Mouse (Mus musculus): ENCODE measurements around the gene Flad1. TPM values are rescaled to one million over a fixed set of nuclear protein-coding genes. Genes with fewer than 3 reads are reported as not detected.
A peak's percentile ranks its signal among the peaks of the same experiment; 100 is the strongest.

Gene Flad1
- polyA plus RNA-seq, 1 experiment from 2014 or later = 37.8 TPM

GRCm38 (mm10) chr3:89392871-89393311, 18.8 kb downstream of the Flad1 start:
- peaks cover 30% of the 10 kb centered on the region for H3K27me3 ChIP-seq
- no peak overlapping the region; the same call in 1 of the 2 replicates for H3K9ac ChIP-seq (replicated peaks)
- peak overlapping the region; percentile 97 for H3K4me2 ChIP-seq (replicated peaks)
- peaks cover 56% of the 10 kb centered on the region for H3K4me1 ChIP-seq (replicated peaks)
- under 1% methylated on average over 20 of the region's 24 CpGs for WGBS
- no peaks in the 10 kb centered on the region for H3K9me3 ChIP-seq
- no peak overlapping the region for H3K27ac ChIP-seq
- peak overlapping the region; percentile 52 for H3K4me3 ChIP-seq (replicated peaks)
- no peak for ATAC-seq
- H3K36me3 ChIP-seq = no peaks in the 10 kb centered on the region

- no peaks in the 10 kb centered on the region for H3K9me3 ChIP-seq
- peaks cover 30% of the 10 kb centered on the region for H3K27me3 ChIP-seq
- peak overlapping the region; percentile 52 for H3K4me3 ChIP-seq (replicated peaks)
- H3K4me2 ChIP-seq (replicated peaks) = peak overlapping the region; percentile 97
- ATAC-seq = no peak
- peaks cover 56% of the 10 kb centered on the region for H3K4me1 ChIP-seq (replicated peaks)
- H3K9ac ChIP-seq (replicated peaks) = peak overlapping the region; percentile 66
- under 1% methylated on average over 50 of the region's 56 CpGs for WGBS
- no peak overlapping the region for H3K27ac ChIP-seq
- H3K36me3 ChIP-seq = no peaks in the 10 kb centered on the region
Measured at GRCm38 (mm10) chr3:89391663-89392511, 19.8 kb downstream of the Flad1 start.

GRCm38 (mm10) chr3:89390699-89391662, 20.7 kb downstream of the Flad1 start:
- WGBS = 6% methylated on average over 19 of the region's 19 CpGs
- no peak for ATAC-seq
- Histone ChIP-seq H3K9ac (replicated peaks) (peak overlapping the region; percentile 66), H3K36me3 (no peaks in the 10 kb centered on the region), H3K27me3 (peaks cover 26% of the 10 kb centered on the region), H3K27ac (no peak overlapping the region), H3K9me3 (no peaks in the 10 kb centered on the region), H3K4me3 (replicated peaks) (peak overlapping the region; percentile 52), H3K4me1 (replicated peaks) (peaks cover 51% of the 10 kb centered on the region), H3K4me2 (replicated peaks) (peak overlapping the region; percentile 97)

GRCm38 (mm10) chr3:89390111-89390515, 21.6 kb downstream of the Flad1 start:
- Histone ChIP-seq H3K9ac (replicated peaks) (no peak overlapping the region), H3K4me2 (replicated peaks) (no peak overlapping the region), H3K27ac (no peak overlapping the region), H3K4me1 (replicated peaks) (peaks cover 48% of the 10 kb centered on the region), H3K4me3 (replicated peaks) (no peak overlapping the region), H3K36me3 (no peaks in the 10 kb centered on the region), H3K9me3 (no peaks in the 10 kb centered on the region), H3K27me3 (peaks cover 21% of the 10 kb centered on the region)
- 70% methylated on average over 5 of the region's 5 CpGs for WGBS
- ATAC-seq = no peak

- Histone ChIP-seq H3K4me1 (replicated peaks) (peaks cover 48% of the 10 kb centered on the region), H3K36me3 (no peaks in the 10 kb centered on the region)
- ATAC-seq = peak; percentile 6; the same call in 1 of the 2 replicates
Measured at GRCm38 (mm10) chr3:89388901-89389740, 22.5 kb downstream of the Flad1 start.

GRCm38 (mm10) chr3:89388134-89388881, 23.4 kb downstream of the Flad1 start:
- Histone ChIP-seq H3K4me1 (replicated peaks) (peaks cover 44% of the 10 kb centered on the region), H3K36me3 (no peaks in the 10 kb centered on the region), H3K9ac (replicated peaks) (no peak overlapping the region), H3K4me3 (replicated peaks) (no peak overlapping the region), H3K27ac (no peak overlapping the region), H3K4me2 (replicated peaks) (no peak overlapping the region), H3K27me3 (peaks cover 16% of the 10 kb centered on the region), H3K9me3 (no peaks in the 10 kb centered on the region)
- WGBS = 75% methylated on average over 11 of the region's 11 CpGs
- peak; percentile 7; the same call in 1 of the 2 replicates for ATAC-seq

More at GRCm38 (mm10) chr3:89388901-89389740, 22.5 kb downstream of the Flad1 start:
- no peak overlapping the region for H3K27ac ChIP-seq
- no peak overlapping the region for H3K4me3 ChIP-seq (replicated peaks)
- WGBS = 64% methylated on average over 5 of the region's 6 CpGs
- no peak overlapping the region for H3K9ac ChIP-seq (replicated peaks)
- H3K9me3 ChIP-seq = no peaks in the 10 kb centered on the region
- H3K4me2 ChIP-seq (replicated peaks) = no peak overlapping the region
- peaks cover 16% of the 10 kb centered on the region for H3K27me3 ChIP-seq

GRCm38 (mm10) chr3:89387632-89388031, 24.0 kb downstream of the Flad1 start:
- WGBS = 75% methylated on average over 11 of the region's 11 CpGs
- no peak overlapping the region for H3K27ac ChIP-seq

GRCm38 (mm10) chr3:89386438-89387420, 24.9 kb downstream of the Flad1 start:
- Histone ChIP-seq H3K27ac (no peak overlapping the region), H3K4me2 (replicated peaks) (no peak overlapping the region), H3K27me3 (peaks cover 6% of the 10 kb centered on the region; the same call in 1 of the 2 replicates), H3K36me3 (no peaks in the 10 kb centered on the region), H3K4me1 (replicated peaks) (peaks cover 30% of the 10 kb centered on the region), H3K9me3 (no peaks in the 10 kb centered on the region), H3K4me3 (replicated peaks) (no peak overlapping the region), H3K9ac (replicated peaks) (peak overlapping the region; percentile 20; the same call in 1 of the 2 replicates)
- WGBS = 54% methylated on average over 17 of the region's 17 CpGs
- ATAC-seq = no peak

More at GRCm38 (mm10) chr3:89387632-89388031, 24.0 kb downstream of the Flad1 start:
- Histone ChIP-seq H3K27me3 (peaks cover 11% of the 10 kb centered on the region; the same call in 1 of the 2 replicates), H3K4me2 (replicated peaks) (no peak overlapping the region), H3K9me3 (no peaks in the 10 kb centered on the region), H3K9ac (replicated peaks) (no peak overlapping the region), H3K4me3 (replicated peaks) (no peak overlapping the region), H3K36me3 (no peaks in the 10 kb centered on the region), H3K4me1 (replicated peaks) (peaks cover 39% of the 10 kb centered on the region)
- no peak for ATAC-seq

GRCm38 (mm10) chr3:89385451-89385850, 26.2 kb downstream of the Flad1 start:
- Histone ChIP-seq H3K27ac (no peak overlapping the region), H3K9ac (replicated peaks) (no peak overlapping the region), H3K36me3 (no peaks in the 10 kb centered on the region), H3K4me3 (replicated peaks) (no peak overlapping the region), H3K9me3 (no peaks in the 10 kb centered on the region), H3K4me1 (replicated peaks) (peaks cover 17% of the 10 kb centered on the region), H3K27me3 (0 out of 2 replicates have a peak, but pooled peaks cover 3% of the 10 kb centered on the region), H3K4me2 (replicated peaks) (no peak overlapping the region)
- 31% methylated on average over 11 of the region's 11 CpGs for WGBS
- ATAC-seq = no peak

Measured in midbrain, embryonic 13.5 days (tissue).